Mouse (Mus musculus) heart, postnatal 14 days (tissue): Measurements from ENCODE around the gene 1700015F17Rik. TPM values are rescaled to one million over a fixed set of nuclear protein-coding genes. Genes with fewer than 3 reads are reported as not detected.

ENCODE experiments used
- DNase-seq, 2 experiments: peaks; one replicate each; pipeline ENCODE4 v3.0.0; 2021 to 2022
- intact Hi-C: fragments of 180-260 bp; cut with DNase I; formaldehyde crosslinking; loops from one replicate; pipeline ENCODE4 v1.15.1; 2025
- total RNA-seq, 2 experiments: library from RNA; stranded (reverse); gene quantifications; 2 replicates each; pipeline ENCODE4 v1.2.3; 2021

Gene 1700015F17Rik
- total RNA-seq, 2 experiments from 2014 or later = not detected

DNA sequence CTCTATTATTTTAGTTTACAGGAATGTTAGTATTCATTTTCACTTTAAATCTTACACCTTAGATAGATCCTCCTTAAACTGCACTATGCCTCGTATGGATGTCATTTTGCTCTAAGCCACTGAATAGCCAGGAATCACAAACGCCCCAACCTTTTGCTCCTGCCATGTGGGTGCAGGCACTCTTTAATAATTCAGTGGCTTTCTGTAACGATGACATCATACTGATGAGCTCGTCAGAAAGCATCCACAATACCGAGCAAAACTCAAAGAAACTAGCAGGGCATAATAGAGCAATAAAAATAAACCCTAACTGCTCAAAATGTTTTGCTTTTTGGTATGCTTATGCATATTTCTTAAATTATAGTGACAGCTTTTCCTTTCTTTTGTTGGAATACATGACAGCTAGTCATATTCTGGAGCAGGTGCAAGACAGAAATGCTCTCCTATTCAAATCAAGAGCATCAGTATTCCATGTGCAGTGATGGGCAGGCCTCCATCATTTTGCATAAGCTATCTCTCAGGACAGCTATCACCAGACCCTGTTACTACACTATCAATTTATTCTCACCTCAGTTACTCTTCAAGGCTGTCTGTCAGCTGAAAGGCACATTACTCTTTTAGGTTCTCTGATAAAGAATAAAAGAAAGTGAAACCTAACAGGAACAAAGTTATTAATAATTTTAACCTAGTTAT is 47.1 kb downstream of the 1700015F17Rik start:
- intact Hi-C loops = no loop called here
- DNase-seq = no peak

DNA sequence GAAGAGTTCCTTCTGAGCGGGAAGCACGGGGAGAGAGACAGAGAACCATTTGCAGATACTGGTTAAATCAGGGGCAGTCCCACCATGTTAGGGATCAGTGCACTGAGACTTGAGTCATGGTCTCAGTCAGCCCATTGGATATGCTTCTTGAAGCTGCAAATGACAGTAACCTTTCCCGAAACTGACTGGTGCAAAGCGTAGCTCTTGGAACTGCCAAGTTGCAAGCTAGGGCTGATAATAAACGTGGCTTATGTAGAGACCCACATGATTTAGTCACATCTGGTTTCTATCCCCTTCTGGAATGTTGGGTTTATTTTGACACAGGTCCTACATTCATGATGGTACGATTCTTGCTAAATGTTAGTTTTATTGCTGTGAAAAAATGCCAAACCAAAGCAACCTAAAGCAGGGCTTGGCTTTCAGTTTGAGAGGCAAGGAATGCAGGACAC is 55.2 kb downstream of the 1700015F17Rik start:
- DNase-seq = no peak
- intact Hi-C loops = no loop called here

DNA sequence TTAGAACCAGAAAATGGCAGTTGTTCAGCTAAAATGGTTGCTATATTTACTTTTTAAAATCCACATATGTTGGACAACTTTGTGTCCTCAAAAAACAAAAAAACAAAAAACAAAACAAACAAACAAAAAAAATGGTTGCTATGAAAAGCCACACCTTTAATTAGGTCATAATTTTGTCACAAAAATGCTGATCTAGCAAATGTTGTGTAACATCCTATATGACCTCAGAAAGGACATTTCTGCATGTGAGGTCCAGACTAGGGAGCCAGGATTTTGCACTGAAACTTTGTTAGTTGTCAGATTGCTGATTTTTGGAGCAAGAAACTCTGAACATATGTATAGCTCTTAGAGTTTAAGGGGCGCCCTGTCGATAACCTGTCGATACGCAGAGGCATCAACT is 55.9 kb downstream of the 1700015F17Rik start:
- no peak for DNase-seq
- intact Hi-C loops = no loop called here

DNA sequence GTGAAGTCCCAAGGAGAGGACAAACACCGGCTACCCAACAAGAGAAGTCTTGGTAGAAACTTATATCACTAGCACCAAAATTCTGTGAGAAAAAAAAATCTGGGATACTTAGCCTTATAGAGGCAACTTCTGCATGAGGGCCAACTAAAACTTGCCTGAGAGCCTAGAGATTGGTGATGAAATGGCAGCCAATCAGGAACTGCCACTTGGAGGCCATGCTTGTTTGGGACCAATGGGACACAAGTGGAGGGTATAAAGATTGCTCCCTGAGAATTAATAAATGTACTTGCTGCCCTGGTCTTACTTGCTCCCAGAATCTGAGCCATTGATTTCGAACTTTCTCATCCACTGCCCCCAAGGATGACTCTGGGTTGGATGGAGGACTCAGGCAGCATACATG is 57.5 kb downstream of the 1700015F17Rik start:
- intact Hi-C loops = no loop called here
- DNase-seq = no peak

DNA sequence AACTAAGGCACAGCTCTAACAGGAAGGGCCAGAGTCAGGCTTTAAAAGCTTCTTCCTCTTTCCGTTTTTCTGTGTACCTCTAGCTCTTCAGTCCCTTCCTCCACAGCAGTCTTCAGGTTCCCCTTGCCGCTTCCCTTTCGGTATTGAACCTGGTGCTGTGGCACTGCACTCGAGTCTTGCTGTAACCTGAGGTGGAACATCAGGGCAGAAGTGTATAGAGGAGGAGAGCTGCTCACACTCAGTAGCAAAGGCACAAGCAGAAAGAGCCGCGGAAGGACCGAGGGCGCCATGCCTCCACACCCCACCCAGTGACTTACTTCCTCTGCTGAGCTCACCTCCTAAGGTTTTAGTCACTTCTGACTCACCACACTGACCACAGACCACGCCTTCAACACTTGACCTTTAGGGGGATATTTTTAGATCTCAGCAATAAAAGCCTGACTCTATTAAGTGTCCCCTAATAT is 58.9 kb downstream of the 1700015F17Rik start, which contains the start of gene Cdk14:
Cdk14 (minus strand) TSS at position 321 of the 464 bp plus-strand sequence.
- intact Hi-C loops = no loop called here

DNA sequence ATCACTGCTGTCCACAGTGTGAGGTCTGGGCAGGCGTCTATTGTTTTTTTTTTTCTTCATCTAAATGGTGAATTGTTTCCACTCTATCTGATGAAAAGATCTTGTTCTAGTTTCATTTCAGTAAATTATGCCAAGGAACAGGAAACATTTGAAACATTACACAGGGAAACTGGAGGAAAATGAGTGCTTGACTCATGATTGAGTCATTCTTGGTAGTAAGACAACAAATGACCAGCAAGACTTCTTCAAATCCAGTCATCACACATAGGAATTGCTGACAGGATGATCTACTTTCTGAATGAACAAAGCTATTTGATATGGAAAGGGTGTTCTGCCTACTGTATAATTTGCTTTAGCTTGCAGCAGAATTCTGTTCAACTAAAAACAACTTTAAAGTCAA is 59.7 kb downstream of the 1700015F17Rik start:
- no peak for DNase-seq
- intact Hi-C loops = no loop called here

More for the DNA sequence above, 58.9 kb downstream of the 1700015F17Rik start, which contains the start of gene Cdk14:
- peak in 1 of 2 experiments; percentile 12 for DNase-seq

DNA sequence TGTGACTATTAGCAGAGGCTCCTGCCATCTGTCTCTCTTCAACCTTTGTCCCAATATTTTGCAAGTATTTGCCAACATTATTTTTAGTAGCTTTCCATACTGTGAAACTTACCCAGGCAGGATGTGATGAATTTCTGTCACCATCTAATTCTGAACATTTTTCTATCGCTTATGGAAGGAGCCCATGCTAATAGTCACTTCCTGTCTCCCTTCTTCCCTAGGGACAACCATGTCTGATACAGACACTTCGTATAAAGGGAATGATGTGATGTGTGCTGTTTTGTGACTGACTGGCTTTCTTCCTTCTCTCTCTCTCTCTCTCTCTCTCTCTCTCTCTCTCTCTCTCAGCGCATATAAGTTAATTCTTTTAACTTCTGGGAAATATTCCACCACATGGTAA is 64.1 kb downstream of the 1700015F17Rik start:
- DNase-seq = no peak
- intact Hi-C loops = no loop called here

DNA sequence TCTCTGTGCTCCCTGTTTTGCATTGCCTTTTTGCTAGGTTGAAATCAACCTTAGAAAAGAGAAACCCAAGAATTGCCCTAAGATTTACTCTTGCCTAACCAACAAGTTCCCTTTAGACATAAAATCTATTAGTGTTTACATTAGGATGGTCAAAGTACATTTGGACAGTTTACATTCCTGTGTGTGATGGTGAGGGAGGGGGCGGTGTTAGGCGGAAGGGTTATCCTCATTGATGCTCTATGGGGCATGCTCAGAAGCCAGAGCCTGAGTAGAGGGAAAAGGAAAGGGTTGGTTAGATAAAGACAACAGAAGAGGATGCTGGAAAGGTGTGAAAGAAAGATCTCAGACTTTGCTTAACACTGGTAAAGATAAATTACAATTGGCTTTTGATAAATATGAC is 67.1 kb downstream of the 1700015F17Rik start:
- DNase-seq = no peak
- intact Hi-C loops = no loop called here

DNA sequence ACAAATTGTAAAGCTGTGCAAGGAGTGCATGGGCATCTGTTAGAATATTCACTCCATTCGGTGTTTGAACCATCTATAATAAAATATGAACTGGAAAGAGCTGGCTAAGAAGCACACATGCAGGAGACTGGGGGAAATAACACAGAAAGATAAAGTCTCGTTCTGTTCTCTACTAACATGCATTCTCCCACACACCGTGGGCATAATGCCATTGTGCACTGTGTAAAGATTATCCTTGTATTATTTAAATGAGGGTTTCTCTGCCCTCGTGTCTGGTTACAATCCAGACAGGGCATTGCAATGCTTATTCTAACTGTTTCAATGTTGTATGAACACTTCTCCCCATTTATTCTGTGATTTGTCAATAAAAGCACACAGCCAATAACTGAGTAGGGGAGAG is 77.0 kb downstream of the 1700015F17Rik start:
- no peak for DNase-seq
- intact Hi-C loops = no loop called here

DNA sequence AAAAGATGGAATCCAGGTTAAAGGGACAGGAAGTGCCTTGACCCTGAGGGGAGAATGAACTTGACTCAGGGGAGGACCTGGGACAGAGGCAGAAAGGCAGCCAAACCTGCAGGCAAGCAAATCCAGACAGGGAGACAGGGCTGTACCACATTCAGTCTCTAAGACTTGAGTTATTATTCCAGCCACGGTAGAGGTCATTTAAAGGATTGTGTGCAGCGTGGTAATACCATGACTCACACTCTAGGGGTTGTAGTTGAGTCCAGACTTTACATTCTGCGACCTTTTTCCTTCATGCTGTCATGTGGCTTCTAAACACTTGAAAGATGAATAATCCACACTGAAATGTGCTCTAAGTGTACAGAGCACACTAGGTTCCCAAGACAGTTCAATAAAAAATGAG is 86.2 kb downstream of the 1700015F17Rik start:
- DNase-seq = no peak
- intact Hi-C loops = no loop called here

Other genes with a start within 250 kb of the 1700015F17Rik start
- gene Cdk14, start 58.8 kb downstream of the 1700015F17Rik start, total RNA-seq = 10 to 100 TPM; 13.4 to 14.6 TPM
- gene Cldn12, start 35.8 kb upstream of the 1700015F17Rik start, total RNA-seq = 10 to 100 TPM; 17.7 to 18.5 TPM
- 1 to 10 TPM; 8.4 to 9.5 TPM for gene Gtpbp10, start 80.4 kb upstream of the 1700015F17Rik start, total RNA-seq
- gene Gm8773, start 94.7 kb upstream of the 1700015F17Rik start, total RNA-seq = not detected
- gene Cfap69, start 185.1 kb upstream of the 1700015F17Rik start, total RNA-seq = 1 to 10 TPM in 1 of 2 experiments, under 1 TPM in 1; 0.80 to 1.7 TPM
- gene Steap2, start 215.4 kb upstream of the 1700015F17Rik start, total RNA-seq = 1 to 10 TPM; 1.0 to 1.1 TPM